Mouse (Mus musculus): ENCODE results near the gene Ybx3.

GRCm38 (mm10) chr6:131433153-131434048, 45.1 kb upstream of the Ybx3 start:
- TF ChIP-seq CTCF (IDR thresholded peaks at IDR 0.05; ENCODE audit: low read depth, low read length) (no peak), POLR2A (IDR thresholded peaks at IDR 0.05; ENCODE audit: borderline replicate concordance, low read depth, low read length) (no peak)

Data from bone marrow macrophage, adult 2 months (primary cell).